Mouse (Mus musculus) megakaryocyte, embryonic 14.5 days (primary cell): ENCODE data around the gene Evpl. TPM values are rescaled to one million over a fixed set of nuclear protein-coding genes. Genes with fewer than 3 reads are reported as not detected.

Source experiments
- H3K27me3 ChIP-seq: replicated peaks from 2 replicates; pipeline ENCODE3; 2012; ENCODE audit warnings: inconsistent platforms
- H3K36me3 ChIP-seq: replicated peaks from 2 replicates; pipeline ENCODE3; 2012; ENCODE audit warnings: low read length, inconsistent platforms, mixed read lengths
- H3K4me1 ChIP-seq: 2 replicates; pipeline ENCODE4 v1.6.1; 2012; ENCODE audit warnings: inconsistent platforms
- H3K4me3 ChIP-seq: replicated peaks from 2 replicates; pipeline ENCODE3; 2012; ENCODE audit warnings: moderate library complexity, mild to moderate bottlenecking, inconsistent platforms
- H3K9me3 ChIP-seq: 2 replicates; pipeline ENCODE4 v1.6.1; 2012; ENCODE audit warnings: inconsistent platforms
- FLI1 ChIP-seq: IDR thresholded peaks from 2 replicates; pipeline ENCODE4 v1.6.1; 2012; ENCODE audit warnings: low read length, inconsistent platforms, mixed read lengths
- GATA1 ChIP-seq: IDR thresholded peaks from 3 replicates; pipeline ENCODE4 v1.6.1; 2012; ENCODE audit warnings: mixed read lengths, low read length, inconsistent platforms, borderline replicate concordance
- polyA plus RNA-seq: library from polyadenylated mRNA; stranded (reverse); fragments of >175 nt; gene quantifications from 2 replicates; pipeline ENCODE4 v1.2.3, GENCODE M21; 2012; ENCODE audit warnings: low replicate concordance; ENCODE audit not compliant: insufficient read depth

The Evpl gene
- polyA plus RNA-seq, 1 experiment, result 0.34 TPM

GRCm38 (mm10) chr11:116185836-116186235 is 52.0 kb downstream of the Evpl start:
- peaks cover 96% of the 10 kb centered on the region for H3K36me3 ChIP-seq
- TF ChIP-seq GATA1 (no peak), FLI1 (no peak)
- H3K27me3 ChIP-seq, result no peaks in the 10 kb centered on the region
- H3K4me3 ChIP-seq, result no peak overlapping the region
- no peaks in the 10 kb centered on the region for H3K9me3 ChIP-seq
- H3K4me1 ChIP-seq, result peaks cover 51% of the 10 kb centered on the region

GRCm38 (mm10) chr11:116178411-116179121 is 59.3 kb downstream of the Evpl start:
- Histone ChIP-seq H3K4me1 (peaks cover 20% of the 10 kb centered on the region), H3K9me3 (no peaks in the 10 kb centered on the region), H3K4me3 (no peak overlapping the region), H3K27me3 (no peaks in the 10 kb centered on the region), H3K36me3 (peaks cover 93% of the 10 kb centered on the region)
- TF ChIP-seq GATA1 (no peak), FLI1 (no peak)

GRCm38 (mm10) chr11:116176010-116176409 is 61.9 kb downstream of the Evpl start:
- no peak for TF ChIP-seq GATA1
- TF ChIP-seq FLI1, result no peak
- Histone ChIP-seq H3K4me3 (no peak overlapping the region), H3K9me3 (no peaks in the 10 kb centered on the region), H3K4me1 (peaks cover 12% of the 10 kb centered on the region), H3K27me3 (no peaks in the 10 kb centered on the region), H3K36me3 (peaks cover 96% of the 10 kb centered on the region)

- no peaks in the 10 kb centered on the region for H3K9me3 ChIP-seq
- TF ChIP-seq FLI1 (no peak), GATA1 (no peak)
- no peaks in the 10 kb centered on the region for H3K27me3 ChIP-seq
- H3K36me3 ChIP-seq, result peaks cover 90% of the 10 kb centered on the region
- H3K4me1 ChIP-seq, result peaks cover 12% of the 10 kb centered on the region
- no peak overlapping the region for H3K4me3 ChIP-seq
Observed at GRCm38 (mm10) chr11:116174775-116175448, 63.0 kb downstream of the Evpl start.

GRCm38 (mm10) chr11:116171959-116172358 is 65.9 kb downstream of the Evpl start:
- Histone ChIP-seq H3K4me3 (no peak overlapping the region), H3K36me3 (peaks cover 63% of the 10 kb centered on the region), H3K27me3 (no peaks in the 10 kb centered on the region), H3K4me1 (peaks cover 30% of the 10 kb centered on the region), H3K9me3 (no peaks in the 10 kb centered on the region)
- TF ChIP-seq FLI1 (no peak), GATA1 (no peak)

Other genes with a start within 250 kb of the Evpl start
- 197 and 238 TPM in 2 replicates for gene Galk1, start 225.4 kb downstream of the Evpl start, polyA plus RNA-seq
- gene H3f3b, start 210.1 kb downstream of the Evpl start, polyA plus RNA-seq, result 819 and 908 TPM in 2 replicates
- gene Unk, start 207.8 kb downstream of the Evpl start, polyA plus RNA-seq, result 18.8 and 53.4 TPM in 2 replicates
- gene Unc13d, start 160.1 kb downstream of the Evpl start, polyA plus RNA-seq, result 221 and 384 TPM in 2 replicates
- 842 and 1,717 TPM in 2 replicates for gene Wbp2, start 151.1 kb downstream of the Evpl start, polyA plus RNA-seq
- gene Trim47, start 110.9 kb downstream of the Evpl start, polyA plus RNA-seq, result 6.9 and 23.5 TPM in 2 replicates
- gene Trim65, start 106.9 kb downstream of the Evpl start, polyA plus RNA-seq, result 3.0 and 9.5 TPM in 2 replicates
- gene Mrpl38, start 99.2 kb downstream of the Evpl start, polyA plus RNA-seq, result 25.4 and 80.4 TPM in 2 replicates
- gene Fbf1, start 69.9 kb downstream of the Evpl start, polyA plus RNA-seq, result 33.9 and 37.8 TPM in 2 replicates
- 181 and 219 TPM in 2 replicates for gene Ten1, start 39.2 kb downstream of the Evpl start, polyA plus RNA-seq
- gene Acox1, start 39.0 kb downstream of the Evpl start, polyA plus RNA-seq, result 1.7 and 3.3 TPM in 2 replicates
- 4.7 and 34.1 TPM in 2 replicates for gene Srp68, start 36.1 kb upstream of the Evpl start, polyA plus RNA-seq
- not detected in 2 replicates for gene Galr2, start 42.9 kb upstream of the Evpl start, polyA plus RNA-seq
- gene Exoc7, start 69.2 kb upstream of the Evpl start, polyA plus RNA-seq, result 2.7 and 6.7 TPM in 2 replicates
- 0.12 and 0.84 TPM in 2 replicates for gene Foxj1, start 97.3 kb upstream of the Evpl start, polyA plus RNA-seq
- gene Rnf157, start 175.0 kb upstream of the Evpl start, polyA plus RNA-seq, result 1.2 and 1.8 TPM in 2 replicates
- 443 and 805 TPM in 2 replicates for gene Ubald2, start 196.0 kb upstream of the Evpl start, polyA plus RNA-seq
- not detected in 2 replicates for gene Qrich2, start 228.2 kb upstream of the Evpl start, polyA plus RNA-seq